Mouse (Mus musculus) granulocyte monocyte progenitor cell, adult 5-6 weeks (primary cell): Measurements from ENCODE around the gene Ms4a18. TPM values are rescaled to one million over a fixed set of nuclear protein-coding genes. Genes with fewer than 3 reads are reported as not detected.

Experiments used
- ATAC-seq: replicated peaks from 2 replicates; pipeline ENCODE4 v1.8.0; 2016; ENCODE audit warnings: mild to moderate bottlenecking, moderate TSS enrichment, inconsistent platforms; ENCODE audit not compliant: poor library complexity, severe bottlenecking
- total RNA-seq, 2 experiments: library from RNA; stranded (forward) in 1 of 2; stranded (reverse) in 1 of 2; fragments of 200-712, 200-1000 nt in 1 of 2; fragments of >200 nt in 1 of 2; fragmentation: Nextera tagmentation in 1 of 2; gene quantifications; 2 replicates each; pipeline ENCODE4 v1.2.3; 2014 to 2017

Ms4a18 gene
- total RNA-seq, 2 experiments from 2014 or later, result not detected

DNA sequence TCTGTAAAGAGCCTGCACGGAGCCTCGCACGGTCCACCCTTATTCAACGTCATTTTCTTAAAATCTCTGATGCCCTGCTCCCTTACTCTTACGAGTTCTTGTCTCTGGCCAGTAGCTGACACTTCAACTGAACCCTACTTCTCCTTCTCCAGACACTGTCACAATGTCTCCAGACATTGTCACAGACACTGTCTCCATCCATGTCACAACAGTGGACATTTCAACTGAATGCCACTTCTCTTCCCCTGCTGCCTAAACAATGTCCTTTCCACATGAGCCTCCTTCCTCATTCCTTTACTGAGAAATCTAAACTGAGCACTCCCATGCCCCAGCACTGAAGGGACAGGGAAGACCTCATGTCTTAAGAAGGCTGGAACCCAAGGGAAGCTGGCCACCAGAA is 70.6 kb downstream of the Ms4a18 start:
- ATAC-seq, result peak; percentile 53

Other genes starting within 250 kb of the Ms4a18 start
- gene Cd6, start 188.0 kb downstream of the Ms4a18 start, total RNA-seq (2014; fragmentation: Nextera tagmentation), result 0.28 and 3.8 TPM in 2 replicates
- 0.21 and 0.26 TPM in 2 replicates for gene Cd6, start 188.0 kb downstream of the Ms4a18 start, total RNA-seq (2017)
- 0.99 and 1.0 TPM in 2 replicates for gene Slc15a3, start 178.3 kb downstream of the Ms4a18 start, total RNA-seq (2014; fragmentation: Nextera tagmentation)
- gene Slc15a3, start 178.3 kb downstream of the Ms4a18 start, total RNA-seq (2017), result 0.22 and 0.88 TPM in 2 replicates
- 0.53 TPM in 1 of 2 replicates, not detected in the other for gene Tmem132a, start 148.1 kb downstream of the Ms4a18 start, total RNA-seq (2014; fragmentation: Nextera tagmentation)
- gene Tmem132a, start 148.1 kb downstream of the Ms4a18 start, total RNA-seq (2017), result 0.17 and 0.41 TPM in 2 replicates
- 25.2 and 25.3 TPM in 2 replicates for gene Tmem109, start 136.0 kb downstream of the Ms4a18 start, total RNA-seq (2014; fragmentation: Nextera tagmentation)
- 7.8 and 11.6 TPM in 2 replicates for gene Tmem109, start 136.0 kb downstream of the Ms4a18 start, total RNA-seq (2017)
- 114 and 116 TPM in 2 replicates for gene Prpf19, start 122.8 kb downstream of the Ms4a18 start, total RNA-seq (2014; fragmentation: Nextera tagmentation)
- gene Prpf19, start 122.8 kb downstream of the Ms4a18 start, total RNA-seq (2017), result 140 and 236 TPM in 2 replicates
- not detected in 2 replicates for gene Zp1, start 97.4 kb downstream of the Ms4a18 start, total RNA-seq (2014; fragmentation: Nextera tagmentation)
- gene Zp1, start 97.4 kb downstream of the Ms4a18 start, total RNA-seq (2017), result not detected in 2 replicates
- not detected in 2 replicates for gene Ptgdr2, start 80.9 kb downstream of the Ms4a18 start, total RNA-seq (2014; fragmentation: Nextera tagmentation)
- gene Ptgdr2, start 80.9 kb downstream of the Ms4a18 start, total RNA-seq (2017), result not detected in 2 replicates
- gene Ccdc86, start 68.8 kb downstream of the Ms4a18 start, total RNA-seq (2014; fragmentation: Nextera tagmentation), result 19.0 and 23.1 TPM in 2 replicates
- 15.2 and 20.1 TPM in 2 replicates for gene Ccdc86, start 68.8 kb downstream of the Ms4a18 start, total RNA-seq (2017)
- not detected in 2 replicates for gene Ms4a10, start 43.4 kb downstream of the Ms4a18 start, total RNA-seq (2014; fragmentation: Nextera tagmentation)
- not detected in 2 replicates for gene Ms4a10, start 43.4 kb downstream of the Ms4a18 start, total RNA-seq (2017)
- not detected in 2 replicates for gene Ms4a15, start 24.8 kb downstream of the Ms4a18 start, total RNA-seq (2014; fragmentation: Nextera tagmentation)
- gene Ms4a15, start 24.8 kb downstream of the Ms4a18 start, total RNA-seq (2017), result not detected in 2 replicates
- gene Ms4a8a, start 63.1 kb upstream of the Ms4a18 start, total RNA-seq (2014; fragmentation: Nextera tagmentation), result not detected in 2 replicates
- not detected in 2 replicates for gene Ms4a8a, start 63.1 kb upstream of the Ms4a18 start, total RNA-seq (2017)
- not detected in 2 replicates for gene 1700017D01Rik, start 112.8 kb upstream of the Ms4a18 start, total RNA-seq (2014; fragmentation: Nextera tagmentation)
- not detected in 2 replicates for gene 1700017D01Rik, start 112.8 kb upstream of the Ms4a18 start, total RNA-seq (2017)
- not detected in 2 replicates for gene 1700025F22Rik, start 147.3 kb upstream of the Ms4a18 start, total RNA-seq (2014; fragmentation: Nextera tagmentation)
- gene 1700025F22Rik, start 147.3 kb upstream of the Ms4a18 start, total RNA-seq (2017), result not detected in 2 replicates
- not detected in 2 replicates for gene Ms4a13, start 178.7 kb upstream of the Ms4a18 start, total RNA-seq (2014; fragmentation: Nextera tagmentation)
- not detected in 2 replicates for gene Ms4a13, start 178.7 kb upstream of the Ms4a18 start, total RNA-seq (2017)
- gene Ms4a12, start 214.4 kb upstream of the Ms4a18 start, total RNA-seq (2014; fragmentation: Nextera tagmentation), result not detected in 2 replicates
- not detected in 2 replicates for gene Ms4a12, start 214.4 kb upstream of the Ms4a18 start, total RNA-seq (2017)
- not detected in 2 replicates for gene Ms4a1, start 248.2 kb upstream of the Ms4a18 start, total RNA-seq (2014; fragmentation: Nextera tagmentation)
- not detected in 2 replicates for gene Ms4a1, start 248.2 kb upstream of the Ms4a18 start, total RNA-seq (2017)